Mouse (Mus musculus) left cerebral cortex, adult 2 months (tissue): ENCODE measurements at regions not wholly inside any gene's neighbourhood (a gene's known extent, or its start where the extent isn't known, plus 50 kb on each side); places are given as distances from the start of the nearest gene placed in this dataset.

Experiments
- DNase-seq, 2 experiments: peaks; one replicate each; pipeline ENCODE4 v3.0.0; 2021 to 2022; ENCODE audit warnings: low spot score in 2 of 2, mixed read lengths in 1 of 2; ENCODE audit errors: extremely low spot score in 1 of 2
- H3K27ac ChIP-seq: fragments of 200-600 bp; 2 replicates; pipeline ENCODE4 v1.8.1; 2022
- H3K4me3 ChIP-seq: fragments of 200-600 bp; 2 replicates; pipeline ENCODE4 v1.8.1; 2022
- CTCF ChIP-seq: fragments of 200-600 bp; IDR thresholded peaks from 2 replicates; pipeline ENCODE4 v1.8.1; 2022; ENCODE audit warnings: antibody characterized with exemption, mild to moderate bottlenecking, moderate library complexity
- intact Hi-C: fragments of 180-260 bp; cut with DNase I; formaldehyde crosslinking; loops from one replicate; pipeline ENCODE4 v1.15.1; 2025

- TF ChIP-seq CTCF, result no peak
- Histone ChIP-seq H3K4me3 (no peak overlapping the region), H3K27ac (no peak overlapping the region)
- no peak for DNase-seq
- intact Hi-C loops, result no loop called here
Observed at GRCm38 (mm10) chr16:44625108-44625616, 66.5 kb upstream of the Boc start.

- TF ChIP-seq CTCF, result no peak
- Histone ChIP-seq H3K27ac (no peak overlapping the region), H3K4me3 (no peak overlapping the region)
- intact Hi-C loops, result no loop called here
- no peak for DNase-seq
Observed at GRCm38 (mm10) chr16:44621573-44621972, 62.9 kb upstream of the Boc start.

- no peak overlapping the region for H3K27ac ChIP-seq
- H3K4me3 ChIP-seq, result no peak overlapping the region
- no peak for DNase-seq
- intact Hi-C loops, result no loop called here
- no peak for TF ChIP-seq CTCF
Observed at GRCm38 (mm10) chr16:44620536-44620935, 61.8 kb upstream of the Boc start.

- TF ChIP-seq CTCF, result no peak
- no peak for DNase-seq
- Histone ChIP-seq H3K4me3 (no peak overlapping the region), H3K27ac (no peak overlapping the region)
- intact Hi-C loops, result loop anchor here (5.0 kb wide), 2 partner anchors 62 to 63 kb away; partner anchors contain the start of gene Boc
Observed at GRCm38 (mm10) chr16:44619476-44620103, 60.9 kb upstream of the Boc start.

- TF ChIP-seq CTCF, result no peak
- intact Hi-C loops, result loop anchor here (5.0 kb wide), 2 partner anchors 60 to 65 kb away; partner anchors contain the start of gene Boc
- no peak for DNase-seq
- Histone ChIP-seq H3K4me3 (no peak overlapping the region), H3K27ac (no peak overlapping the region)
Observed at GRCm38 (mm10) chr16:44617041-44617440, 58.3 kb upstream of the Boc start.

GRCm38 (mm10) chr16:44616376-44616775, 57.7 kb upstream of the Boc start:
- no peak for DNase-seq
- no peak overlapping the region for H3K4me3 ChIP-seq
- intact Hi-C loops, result loop anchor here (5.0 kb wide), 2 partner anchors 59 to 66 kb away; partner anchors contain the start of gene Boc
- no peak for TF ChIP-seq CTCF
- no peak overlapping the region for H3K27ac ChIP-seq

GRCm38 (mm10) chr16:44615878-44616206, 57.1 kb upstream of the Boc start:
- intact Hi-C loops, result loop anchor here (5.0 kb wide), 2 partner anchors 59 to 66 kb away; partner anchors contain the start of gene Boc
- no peak overlapping the region for H3K27ac ChIP-seq
- TF ChIP-seq CTCF, result no peak
- no peak overlapping the region for H3K4me3 ChIP-seq
- no peak for DNase-seq

GRCm38 (mm10) chr16:44615172-44615877, 56.6 kb upstream of the Boc start:
- Histone ChIP-seq H3K27ac (no peak overlapping the region), H3K4me3 (no peak overlapping the region)
- intact Hi-C loops, result loop anchor here (5.0 kb wide), 2 partner anchors 58 to 67 kb away; partner anchors contain the start of gene Boc
- no peak for TF ChIP-seq CTCF
- DNase-seq, result no peak

- no peak for DNase-seq
- TF ChIP-seq CTCF, result no peak
- Histone ChIP-seq H3K4me3 (no peak overlapping the region), H3K27ac (no peak overlapping the region)
- intact Hi-C loops, result no loop called here
Observed at GRCm38 (mm10) chr16:44614235-44614634, 55.5 kb upstream of the Boc start.

- DNase-seq, result no peak
- H3K4me3 ChIP-seq, result no peak overlapping the region
- intact Hi-C loops, result no loop called here
- no peak for TF ChIP-seq CTCF
- no peak overlapping the region for H3K27ac ChIP-seq
Observed at GRCm38 (mm10) chr16:44612676-44613075, 54.0 kb upstream of the Boc start.

GRCm38 (mm10) chr16:44611525-44611924, 52.8 kb upstream of the Boc start:
- intact Hi-C loops, result no loop called here
- no peak for TF ChIP-seq CTCF
- H3K27ac ChIP-seq, result no peak overlapping the region
- H3K4me3 ChIP-seq, result no peak overlapping the region
- DNase-seq, result no peak

GRCm38 (mm10) chr16:44608586-44608985, 49.9 kb upstream of the Boc start:
- Histone ChIP-seq H3K4me3 (no peak overlapping the region), H3K27ac (no peak overlapping the region)
- no peak for TF ChIP-seq CTCF
- intact Hi-C loops, result no loop called here
- no peak for DNase-seq
